Mouse (Mus musculus): ENCODE measurements at regions not wholly inside any gene's neighbourhood (a gene's known extent, or its start where the extent isn't known, plus 50 kb on each side); places are given as distances from the start of the nearest gene placed in this dataset.

DNA sequence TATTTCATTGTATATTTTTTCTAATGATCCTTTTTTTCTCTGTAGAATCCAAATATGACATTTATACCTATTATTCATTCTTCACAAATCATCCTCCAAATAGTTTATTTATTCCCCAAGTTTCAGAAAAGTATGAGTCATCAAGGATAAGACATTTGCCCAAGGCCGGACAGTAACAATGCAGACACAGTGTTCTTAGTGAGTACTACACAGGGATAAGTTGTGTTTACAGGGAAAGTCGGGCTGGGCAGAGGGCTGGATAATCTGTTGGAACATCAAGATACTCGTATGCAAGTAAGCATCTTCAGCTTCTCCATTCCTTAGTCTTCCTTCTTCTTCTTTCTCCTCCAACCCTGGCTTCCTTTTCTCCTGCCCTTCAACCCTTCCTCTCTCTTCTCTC, 500.9 kb upstream of the Got2 start:
- TF ChIP-seq CTCF (IDR thresholded peaks at IDR 0.05; ENCODE audit: low read depth, low read length) (no peak), GATA1 (IDR thresholded peaks at IDR 0.05; ENCODE audit: borderline replicate concordance, low read length) (no peak), POLR2AphosphoS5 (IDR thresholded peaks at IDR 0.05; ENCODE audit: insufficient replicate concordance, low read depth, low read length) (no peak)
